Mouse (Mus musculus): ENCODE data around the gene Odr4. TPM values are rescaled to one million over a fixed set of nuclear protein-coding genes. Genes with fewer than 3 reads are reported as not detected.

Gene Odr4
- total RNA-seq, 2 experiments from 2014 or later = 46.8 to 53.1 TPM

DNA sequence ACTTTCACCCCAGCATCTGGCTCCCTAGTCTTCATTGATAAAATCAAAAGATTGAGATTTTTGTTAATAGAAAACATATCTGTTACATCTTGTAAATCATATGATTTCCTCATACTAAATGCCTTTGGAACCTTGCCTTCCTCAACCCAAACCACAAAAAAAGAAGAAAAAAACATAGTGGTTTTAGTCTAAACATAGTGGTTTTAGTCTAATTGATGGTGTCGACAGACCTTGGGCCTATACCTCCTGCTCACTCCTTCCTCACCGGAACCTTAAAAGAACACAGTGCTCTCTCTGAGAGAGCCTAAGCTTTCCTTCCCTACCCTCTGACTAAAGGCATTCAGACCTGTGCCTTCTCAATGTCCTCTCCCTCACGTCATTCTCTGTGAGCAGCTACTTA lies 3.1 kb upstream of the Odr4 start:
- DNase-seq (ENCODE audit: extremely low spot score in 1 of 2, low spot score in 2 of 2) = no peak
- Histone ChIP-seq H3K4me3 (no peak overlapping the region), H3K27ac (no peak overlapping the region)
- no peak for TF ChIP-seq CTCF (IDR thresholded peaks at IDR 0.05)
- intact Hi-C loops (cut with DNase I) = loop anchor here (10.0 kb wide), 1 partner anchor 1359 kb away; the partner anchor contains the start of gene Edem3

DNA sequence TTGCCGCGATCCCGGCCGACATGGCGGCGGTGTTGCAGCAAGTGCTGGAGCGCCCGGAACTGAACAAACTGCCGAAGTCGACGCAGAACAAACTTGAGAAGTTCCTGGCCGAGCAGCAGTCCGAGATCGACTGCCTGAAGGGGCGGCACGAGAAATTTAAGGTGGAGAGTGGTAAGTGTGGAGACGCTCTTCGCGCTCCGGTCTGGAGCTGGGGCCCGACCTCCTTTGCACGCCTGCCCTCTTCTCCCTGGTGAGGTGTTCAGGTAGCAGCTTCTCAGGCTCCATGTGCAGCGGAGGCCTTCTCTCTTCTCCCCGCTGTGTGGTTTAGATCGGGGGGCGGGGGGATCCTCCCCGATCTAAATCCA lies 590 bp upstream of the Odr4 start:
- intact Hi-C loops (cut with DNase I) = loop anchor here (5.0 to 10.0 kb wide), 2 partner anchors 1034 to 1361 kb away; partner anchors contain the start of genes Edem3, Swt1 and Trmt1l
- Histone ChIP-seq H3K27ac (peak overlapping the region; percentile 81), H3K4me3 (peak overlapping the region; percentile 87)
- no peak for TF ChIP-seq CTCF (IDR thresholded peaks at IDR 0.05)
- no peak for DNase-seq (ENCODE audit: extremely low spot score in 1 of 2, low spot score in 2 of 2)

DNA sequence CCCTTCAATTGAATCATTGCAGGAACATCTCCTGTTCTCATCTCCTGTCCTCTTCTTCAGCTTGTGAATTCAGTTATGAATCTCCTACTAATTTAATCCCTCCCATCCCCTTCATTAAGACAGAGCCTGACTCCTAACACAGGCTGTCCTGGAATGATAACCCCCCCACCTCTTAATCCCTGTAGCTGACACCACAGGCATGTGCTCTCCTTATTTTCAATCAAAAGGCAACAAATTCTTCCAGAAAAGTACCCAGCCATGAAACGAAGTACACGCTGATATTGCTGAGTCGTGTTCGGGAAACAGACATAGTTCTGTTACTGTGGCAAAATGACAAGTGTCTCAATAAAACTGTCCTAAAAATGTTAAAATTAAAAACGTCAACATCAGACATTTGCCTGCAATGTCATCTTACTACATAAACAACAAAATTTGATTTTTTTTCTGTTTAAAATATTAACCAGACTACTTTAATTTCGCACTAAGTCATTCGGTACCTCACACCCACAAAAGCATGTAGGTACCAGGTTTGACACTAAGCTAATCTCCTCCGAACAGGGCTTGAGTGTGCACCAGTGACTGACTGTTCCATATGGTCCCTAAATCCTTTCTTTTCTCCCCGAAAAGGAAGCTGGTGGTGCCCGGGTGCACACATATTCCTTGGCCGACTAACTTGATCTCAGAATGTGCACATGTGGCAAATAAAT lies 796 bp downstream of the Odr4 start:
- intact Hi-C loops (cut with DNase I) = loop anchor here (5.0 to 10.0 kb wide), 2 partner anchors 1035 to 1363 kb away; partner anchors contain the start of genes Edem3, Swt1 and Trmt1l
- TF ChIP-seq CTCF (IDR thresholded peaks at IDR 0.05) = no peak
- H3K4me3 ChIP-seq = peak overlapping the region; percentile 87

DNA sequence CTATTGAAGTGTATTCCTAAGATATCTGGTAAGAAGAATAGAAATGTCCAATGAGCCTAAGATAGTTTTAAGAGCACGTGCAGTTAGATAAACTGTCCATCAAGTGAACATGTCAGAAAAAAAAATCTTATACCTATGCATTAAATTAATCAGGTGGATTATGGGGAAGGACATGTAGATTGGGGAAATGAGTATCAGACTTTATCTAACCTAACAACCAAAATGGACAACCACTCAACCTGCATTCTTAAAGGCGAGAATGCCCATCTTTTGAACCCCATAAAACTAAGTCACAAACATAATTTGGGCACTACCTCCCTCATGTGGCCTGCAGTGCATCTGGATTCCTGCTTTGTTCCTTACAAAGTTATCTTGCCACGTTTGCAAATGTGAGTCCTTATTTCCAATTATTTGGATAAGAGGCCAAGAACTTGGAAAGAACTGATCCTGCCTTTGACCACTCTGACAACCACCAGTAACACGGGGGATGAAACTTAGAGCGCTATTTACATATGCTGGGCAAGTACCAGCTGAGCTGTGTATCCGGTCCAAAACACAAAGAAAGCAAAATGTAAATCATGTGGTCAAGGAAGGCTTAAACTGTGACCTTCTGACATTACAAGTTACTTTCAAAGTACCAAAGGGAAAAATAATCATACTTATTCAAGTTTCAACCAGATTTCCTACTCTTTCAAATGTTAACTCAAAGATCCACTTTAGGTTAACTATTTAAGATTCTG lies 3.3 kb downstream of the Odr4 start:
- TF ChIP-seq CTCF (IDR thresholded peaks at IDR 0.05) = no peak
- intact Hi-C loops (cut with DNase I) = loop anchor here (5.0 to 10.0 kb wide), 2 partner anchors 1038 to 1365 kb away; partner anchors contain the start of genes Edem3, Swt1 and Trmt1l
- H3K27ac ChIP-seq = no peak overlapping the region
- no peak overlapping the region for H3K4me3 ChIP-seq
- DNase-seq (ENCODE audit: extremely low spot score in 1 of 2, low spot score in 2 of 2) = no peak

More for the DNA sequence above, 796 bp downstream of the Odr4 start:
- peak overlapping the region; percentile 100 for H3K27ac ChIP-seq
- DNase-seq (ENCODE audit: extremely low spot score in 1 of 2, low spot score in 2 of 2) = no peak

GRCm38 (mm10) chr1:150387572-150387971 lies 5.3 kb downstream of the Odr4 start:
- intact Hi-C loops (cut with DNase I) = no loop called here
- DNase-seq (ENCODE audit: extremely low spot score in 1 of 2, low spot score in 2 of 2) = no peak
- no peak overlapping the region for H3K4me3 ChIP-seq
- no peak overlapping the region for H3K27ac ChIP-seq
- TF ChIP-seq CTCF (IDR thresholded peaks at IDR 0.05) = no peak

- intact Hi-C loops (cut with DNase I) = no loop called here
- no peak for TF ChIP-seq CTCF (IDR thresholded peaks at IDR 0.05)
- Histone ChIP-seq H3K27ac (no peak overlapping the region), H3K4me3 (no peak overlapping the region)
- DNase-seq (ENCODE audit: extremely low spot score in 1 of 2, low spot score in 2 of 2) = no peak
These were observed 8.7 kb downstream of the Odr4 start for GRCm38 (mm10) chr1:150384138-150384537.

DNA sequence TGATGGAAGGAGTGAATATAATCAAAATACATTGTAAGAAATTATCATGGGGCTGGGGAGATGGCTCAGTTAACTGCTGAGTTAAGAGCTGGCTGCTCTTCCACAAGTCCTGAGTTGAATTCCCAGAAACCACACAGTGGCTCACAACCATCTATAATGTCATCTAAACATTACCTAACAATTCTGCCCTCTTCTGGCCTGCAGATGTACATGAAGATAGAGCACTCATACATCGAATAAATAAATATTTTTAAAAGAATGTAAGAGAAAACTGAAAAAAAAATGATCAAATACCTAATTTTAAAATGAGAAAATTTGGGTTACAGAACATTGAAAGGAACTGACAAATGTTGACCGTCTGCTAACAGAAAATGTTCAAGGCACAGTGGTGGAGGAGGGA lies 18.6 kb downstream of the Odr4 start:
- TF ChIP-seq CTCF (IDR thresholded peaks at IDR 0.05) = no peak; the same call in 1 of the 2 replicates
- Histone ChIP-seq H3K27ac (no peak overlapping the region), H3K4me3 (no peak overlapping the region)
- intact Hi-C loops (cut with DNase I) = no loop called here
- no peak for DNase-seq (ENCODE audit: extremely low spot score in 1 of 2, low spot score in 2 of 2)

DNA sequence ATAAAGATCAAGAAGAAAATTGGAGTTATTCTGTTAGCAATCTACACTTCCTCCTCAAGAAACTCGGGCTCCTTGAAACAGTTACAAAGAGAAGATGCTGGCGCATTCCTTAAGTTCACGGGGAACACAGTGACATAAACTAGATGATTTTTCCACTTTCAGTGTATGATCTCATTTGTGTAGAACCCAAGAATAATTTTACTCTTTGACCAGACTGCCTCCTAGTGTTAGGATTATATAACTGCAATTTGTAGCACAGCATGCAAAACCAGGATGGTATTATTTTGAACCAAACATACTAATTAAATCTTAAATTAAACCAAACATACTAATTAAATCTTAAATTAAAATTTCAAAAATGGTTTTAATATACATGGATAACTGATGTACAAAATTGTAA lies 20.0 kb downstream of the Odr4 start:
- no peak overlapping the region for H3K4me3 ChIP-seq
- TF ChIP-seq CTCF (IDR thresholded peaks at IDR 0.05) = peak; percentile 55
- intact Hi-C loops (cut with DNase I) = no loop called here
- no peak for DNase-seq (ENCODE audit: extremely low spot score in 1 of 2, low spot score in 2 of 2)
- no peak overlapping the region for H3K27ac ChIP-seq

- TF ChIP-seq CTCF (IDR thresholded peaks at IDR 0.05) = no peak
- Histone ChIP-seq H3K27ac (no peak overlapping the region), H3K4me3 (no peak overlapping the region)
- no peak for DNase-seq (ENCODE audit: extremely low spot score in 1 of 2, low spot score in 2 of 2)
- intact Hi-C loops (cut with DNase I) = no loop called here
These were observed 32.0 kb downstream of the Odr4 start for GRCm38 (mm10) chr1:150360864-150361263.

- Histone ChIP-seq H3K27ac (no peak overlapping the region), H3K4me3 (no peak overlapping the region)
- intact Hi-C loops (cut with DNase I) = no loop called here
- no peak for DNase-seq (ENCODE audit: extremely low spot score in 1 of 2, low spot score in 2 of 2)
- no peak for TF ChIP-seq CTCF (IDR thresholded peaks at IDR 0.05)
These were observed 57.8 kb downstream of the Odr4 start for GRCm38 (mm10) chr1:150335111-150335510.

GRCm38 (mm10) chr1:150319205-150319604 lies 73.7 kb downstream of the Odr4 start, which contains the start of gene Pdc:
Gene Pdc, plus strand, starts transcription at chr1:150319417.
- Histone ChIP-seq H3K4me3 (no peak within 1 kb of the TSS), H3K27ac (no peak within 1 kb of the TSS)
- no peak for TF ChIP-seq CTCF (IDR thresholded peaks at IDR 0.05)
- intact Hi-C loops (cut with DNase I) = no loop called here
- no peak for DNase-seq (ENCODE audit: extremely low spot score in 1 of 2, low spot score in 2 of 2)

Other genes with a start within 250 kb of the Odr4 start
- gene Pdc, start 73.7 kb downstream of the Odr4 start, total RNA-seq (2021) = not detected
- 100 to 1,000 TPM; 106 to 115 TPM for gene Tpr, start 242 bp downstream of the Odr4 start, total RNA-seq (2021)
- 10 to 100 TPM in 1 of 2 experiments, 1 to 10 TPM in 1; 5.7 to 13.1 TPM for gene Prg4, start 73.1 kb upstream of the Odr4 start, total RNA-seq (2021)